Mouse (Mus musculus) testis, adult 2 months (tissue): ENCODE results near the gene Golph3l. TPM values are rescaled to one million over a fixed set of nuclear protein-coding genes. Genes with fewer than 3 reads are reported as not detected.

Experiments used
- H3K27ac ChIP-seq: fragments of 200-500 bp; 2 replicates; pipeline ENCODE4 v1.5.1; 2012; ENCODE audit warnings: low read depth, low read length; ENCODE audit not compliant: control insufficient read depth, insufficient read depth
- H3K27me3 ChIP-seq: fragments of 200-500 bp; 2 replicates; pipeline ENCODE4 v1.6.1; 2012; ENCODE audit warnings: mild to moderate bottlenecking, low read length, moderate library complexity; ENCODE audit not compliant: control insufficient read depth, insufficient read depth
- H3K36me3 ChIP-seq: fragments of 200-500 bp; 2 replicates; pipeline ENCODE4 v1.6.1; 2012; ENCODE audit warnings: mild to moderate bottlenecking, low read length; ENCODE audit not compliant: control insufficient read depth, insufficient read depth
- H3K4me1 ChIP-seq: fragments of 200-500 bp; 2 replicates; pipeline ENCODE4 v1.6.1; 2012; ENCODE audit warnings: low read length; ENCODE audit not compliant: control insufficient read depth, insufficient read depth
- H3K4me3 ChIP-seq: fragments of 200-500 bp; 2 replicates; pipeline ENCODE4 v1.5.1; 2012; ENCODE audit warnings: low read depth, mild to moderate bottlenecking, low read length, moderate library complexity, mixed read lengths; ENCODE audit not compliant: control insufficient read depth
- CTCF ChIP-seq: fragments of 200-500 bp; IDR thresholded peaks from 2 replicates; pipeline ENCODE4 v1.5.1; 2012; ENCODE audit warnings: low read depth, mild to moderate bottlenecking, inconsistent platforms, low read length, moderate library complexity; ENCODE audit not compliant: control insufficient read depth, insufficient read depth, insufficient replicate concordance
- POLR2A ChIP-seq: fragments of 200-500 bp; IDR thresholded peaks from 2 replicates; pipeline ENCODE4 v1.6.1; 2012; ENCODE audit warnings: low read depth, mild to moderate bottlenecking, inconsistent platforms, low read length, moderate library complexity; ENCODE audit not compliant: control insufficient read depth
- polyA plus RNA-seq: library from polyadenylated mRNA; depleted of rRNA; stranded (reverse); fragments of >200 nt; gene quantifications from 2 replicates; pipeline ENCODE4 v1.2.3, GENCODE M21; 2012

The Golph3l gene
- polyA plus RNA-seq, 1 experiment, result 7.8 TPM

DNA sequence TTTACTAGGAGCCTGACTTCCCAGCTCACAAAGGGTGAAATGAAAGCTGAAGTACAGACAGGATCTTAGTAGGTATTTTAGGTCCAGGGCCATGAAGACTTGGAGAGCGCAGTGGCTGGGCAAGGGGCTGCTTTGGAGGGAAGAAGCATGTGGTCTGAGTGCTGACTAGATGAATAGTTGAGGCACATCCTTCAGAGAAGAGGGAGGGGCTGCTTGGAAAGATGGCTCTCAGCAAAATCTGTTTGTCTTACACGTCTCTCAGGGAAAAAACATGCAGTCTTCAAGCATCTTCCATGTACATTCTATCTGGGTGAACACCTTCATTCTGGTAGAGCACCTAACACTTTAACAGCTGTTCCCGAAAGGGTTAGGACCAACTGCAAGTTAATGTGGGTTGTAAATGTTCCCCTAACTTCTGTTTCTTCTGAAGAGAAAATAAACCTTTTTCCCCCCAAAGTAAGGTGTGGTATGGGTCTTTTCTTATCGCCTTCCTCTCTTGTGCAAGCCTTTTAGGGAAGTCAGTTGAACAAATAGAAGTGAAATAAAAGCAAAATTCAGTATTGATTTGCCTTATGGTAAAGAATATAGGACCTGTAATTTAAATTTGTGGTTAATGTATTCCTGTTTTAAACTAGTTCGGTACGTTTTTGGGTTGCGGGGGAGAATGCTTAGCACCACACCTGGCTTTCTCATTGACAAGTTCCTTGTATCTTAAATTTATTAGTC, 74.2 kb downstream of the Golph3l start:
- no peak overlapping the region for H3K4me3 ChIP-seq
- no peaks in the 10 kb centered on the region; the same call in 1 of the 2 replicates for H3K36me3 ChIP-seq
- TF ChIP-seq CTCF, result no peak
- TF ChIP-seq POLR2A, result no peak

GRCm38 (mm10) chr3:95663486-95663885, 74.8 kb downstream of the Golph3l start:
- no peaks in the 10 kb centered on the region for H3K27me3 ChIP-seq
- H3K27ac ChIP-seq, result no peak overlapping the region
- H3K4me1 ChIP-seq, result peaks cover 2% of the 10 kb centered on the region; the same call in 1 of the 2 replicates
- TF ChIP-seq POLR2A, result no peak
- no peak for TF ChIP-seq CTCF
- no peaks in the 10 kb centered on the region; the same call in 1 of the 2 replicates for H3K36me3 ChIP-seq
- no peak overlapping the region for H3K4me3 ChIP-seq

More for the DNA sequence above, 74.2 kb downstream of the Golph3l start:
- Histone ChIP-seq H3K4me1 (0 out of 2 replicates have a peak, but pooled peaks cover 2% of the 10 kb centered on the region), H3K27me3 (no peaks in the 10 kb centered on the region), H3K27ac (0 out of 2 replicates have a peak overlapping the region, but pooled peaks have one; percentile 34)

DNA sequence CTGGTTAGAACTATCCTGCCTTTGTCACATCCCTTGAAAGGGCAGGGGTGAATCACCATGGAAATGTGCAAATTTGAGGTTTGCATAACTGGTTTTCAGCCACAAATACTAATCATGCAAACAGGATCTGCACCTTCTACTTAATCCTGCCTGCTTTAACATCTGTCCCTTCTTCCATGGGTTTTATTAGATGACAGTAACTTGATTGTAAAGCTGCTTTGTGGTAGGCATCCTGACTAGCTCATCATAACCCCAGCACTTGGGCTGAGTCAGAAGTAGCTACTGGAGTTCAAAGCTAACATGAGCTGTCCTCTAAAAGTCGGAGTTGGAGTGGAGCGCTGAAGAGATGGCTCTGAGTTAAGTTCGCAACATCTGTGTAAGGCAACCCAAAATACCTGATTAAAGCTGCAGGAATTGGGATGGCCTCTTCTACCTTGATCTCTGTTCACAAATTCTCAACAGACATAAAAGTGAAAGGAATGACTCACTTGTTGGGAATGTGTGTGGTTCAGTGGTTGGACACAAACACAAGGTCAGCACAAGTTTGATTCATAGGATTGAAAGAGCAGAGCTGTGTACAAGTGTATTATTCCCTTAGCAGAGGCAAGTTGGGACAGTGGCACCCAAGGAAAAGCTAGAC, 75.4 kb downstream of the Golph3l start:
- Histone ChIP-seq H3K4me3 (no peak overlapping the region), H3K36me3 (no peaks in the 10 kb centered on the region; the same call in 1 of the 2 replicates), H3K4me1 (peaks cover 2% of the 10 kb centered on the region; the same call in 1 of the 2 replicates), H3K27me3 (no peaks in the 10 kb centered on the region), H3K27ac (no peak overlapping the region)
- TF ChIP-seq POLR2A (no peak), CTCF (no peak)

- no peaks in the 10 kb centered on the region; the same call in 1 of the 2 replicates for H3K36me3 ChIP-seq
These were observed 76.2 kb downstream of the Golph3l start for GRCm38 (mm10) chr3:95664940-95665352.

GRCm38 (mm10) chr3:95666124-95666844, 77.5 kb downstream of the Golph3l start:
- Histone ChIP-seq H3K4me1 (peaks cover 2% of the 10 kb centered on the region; the same call in 1 of the 2 replicates), H3K36me3 (no peaks in the 10 kb centered on the region), H3K4me3 (no peak overlapping the region), H3K27ac (no peak overlapping the region), H3K27me3 (no peaks in the 10 kb centered on the region)
- TF ChIP-seq POLR2A (no peak), CTCF (no peak)

More at GRCm38 (mm10) chr3:95664940-95665352, 76.2 kb downstream of the Golph3l start:
- no peaks in the 10 kb centered on the region for H3K27me3 ChIP-seq
- H3K4me3 ChIP-seq, result no peak overlapping the region
- no peak overlapping the region for H3K27ac ChIP-seq
- TF ChIP-seq POLR2A (no peak), CTCF (no peak)
- H3K4me1 ChIP-seq, result peaks cover 2% of the 10 kb centered on the region; the same call in 1 of the 2 replicates

GRCm38 (mm10) chr3:95667521-95667920, 78.8 kb downstream of the Golph3l start:
- TF ChIP-seq POLR2A (no peak), CTCF (no peak)
- Histone ChIP-seq H3K4me1 (peaks cover 2% of the 10 kb centered on the region; the same call in 1 of the 2 replicates), H3K4me3 (no peak overlapping the region), H3K27ac (peak overlapping the region; percentile 0; the same call in 1 of the 2 replicates), H3K36me3 (no peaks in the 10 kb centered on the region), H3K27me3 (no peaks in the 10 kb centered on the region)
